Mouse (Mus musculus): Measurements from ENCODE around the gene Tbl1xr1.

The Tbl1xr1 gene

DNA sequence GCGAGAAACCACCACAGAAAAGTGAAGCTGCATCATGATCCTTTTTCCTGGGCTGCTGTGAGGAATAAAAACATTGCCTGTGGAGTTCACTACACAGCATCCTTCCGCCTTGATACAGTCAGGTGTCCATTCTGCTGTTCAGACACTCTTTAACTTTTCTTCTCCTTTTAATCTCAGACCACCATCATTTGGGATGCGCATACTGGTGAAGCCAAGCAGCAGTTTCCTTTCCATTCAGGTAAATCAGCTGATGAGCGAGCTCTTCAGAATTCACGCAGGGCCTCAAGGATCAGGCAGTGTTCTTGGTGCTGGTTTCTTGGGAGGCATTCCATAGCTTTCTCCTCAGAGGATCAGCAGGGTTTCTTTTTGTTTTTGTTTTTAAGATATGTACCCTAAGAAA lies 116.5 kb downstream of the Tbl1xr1 start:
- in situ Hi-C loops (cut with MboI; ENCODE audit: low sequenced_read_pairs): no loop called here

DNA sequence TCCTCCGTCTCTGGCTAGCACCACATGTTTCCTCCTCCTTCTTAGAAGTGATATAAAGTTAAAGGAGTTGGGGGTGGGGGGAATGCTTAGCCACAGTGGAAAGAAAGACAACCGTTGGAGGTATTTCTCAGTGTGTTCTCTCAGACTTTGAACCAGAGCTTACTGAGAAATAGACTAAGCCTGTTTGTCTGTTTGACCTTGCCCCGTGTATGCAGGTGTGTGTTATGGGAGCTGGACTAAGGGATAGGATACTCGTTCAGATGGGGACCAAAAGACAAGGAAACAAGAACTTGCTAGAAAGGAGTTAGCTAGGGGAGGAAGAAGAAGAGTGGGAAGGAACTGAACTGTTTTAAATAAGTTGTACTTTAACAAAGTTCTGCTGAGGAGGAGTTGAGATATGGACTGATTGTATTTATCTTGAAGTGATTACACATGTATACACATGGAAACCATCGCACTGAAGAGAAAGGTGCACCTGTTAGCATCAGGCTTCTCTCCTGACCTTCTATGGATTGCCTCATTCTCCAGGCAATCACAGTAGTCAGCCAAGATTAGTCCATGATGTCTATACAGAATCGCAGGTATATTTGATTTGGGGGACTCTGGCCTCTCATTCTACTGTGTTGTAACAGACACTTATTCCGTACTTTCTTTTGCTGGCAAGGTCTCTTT lies 117.9 kb downstream of the Tbl1xr1 start:
- in situ Hi-C loops (cut with MboI; ENCODE audit: low sequenced_read_pairs): no loop called here

DNA sequence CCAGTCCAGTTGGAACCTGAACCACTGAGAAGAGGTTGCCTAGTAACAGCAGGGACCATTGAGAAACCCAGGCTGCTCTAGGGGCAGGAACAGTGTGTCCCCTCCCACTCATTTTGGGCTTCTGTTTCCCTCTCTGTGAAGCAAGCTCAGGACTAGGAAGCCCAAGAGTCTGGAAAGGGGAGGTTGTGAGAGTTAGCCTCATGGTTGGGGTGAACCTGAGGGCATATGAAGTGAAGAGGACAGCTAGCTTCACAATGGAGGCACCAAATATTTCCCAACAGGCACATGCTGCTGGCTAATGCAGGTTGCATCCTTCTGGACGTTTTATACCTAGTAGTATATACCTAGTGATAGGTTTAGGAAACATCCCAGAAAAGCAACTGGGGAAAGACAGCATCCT lies 122.3 kb downstream of the Tbl1xr1 start:
- in situ Hi-C loops (cut with MboI; ENCODE audit: low sequenced_read_pairs): no loop called here

DNA sequence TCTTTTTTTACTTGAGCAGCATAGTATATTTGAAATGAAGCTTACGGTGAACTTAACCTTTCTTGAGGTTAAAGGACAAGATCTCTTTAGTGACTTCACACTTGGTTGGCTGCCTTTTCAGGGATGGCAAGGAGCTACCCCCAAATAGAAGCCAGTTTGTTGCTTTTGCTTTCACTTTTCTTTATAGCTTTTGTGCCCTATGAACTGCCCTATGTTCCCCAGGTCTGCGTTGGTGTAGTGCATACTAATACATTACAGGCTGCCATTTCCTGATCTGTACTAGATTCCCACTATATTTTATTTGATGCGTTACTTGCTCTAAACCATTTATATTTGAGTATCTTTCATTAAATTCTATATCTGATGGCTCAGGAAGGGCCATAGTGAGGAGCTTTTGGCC lies 127.7 kb downstream of the Tbl1xr1 start:
- in situ Hi-C loops (cut with MboI; ENCODE audit: low sequenced_read_pairs): no loop called here

DNA sequence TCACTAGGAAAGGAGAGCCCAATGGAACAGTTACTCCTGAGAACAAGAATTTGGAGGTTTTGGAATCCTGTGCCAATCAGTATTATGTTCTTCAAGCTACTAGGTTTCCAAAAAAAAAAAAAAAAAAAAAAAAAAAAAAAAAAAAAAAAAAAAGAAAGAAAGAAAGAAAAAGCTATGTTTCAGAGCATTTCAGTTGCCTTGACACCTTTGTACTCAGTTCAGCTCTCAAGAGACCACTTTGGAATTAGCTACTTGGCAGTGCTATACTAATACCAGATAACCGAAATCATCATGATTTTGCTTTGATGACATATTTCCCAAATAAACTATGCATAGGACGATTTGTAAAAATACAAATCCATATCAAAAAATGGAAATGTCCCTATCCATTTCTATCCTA lies 145.1 kb downstream of the Tbl1xr1 start:
- in situ Hi-C loops (cut with MboI; ENCODE audit: low sequenced_read_pairs): no loop called here

DNA sequence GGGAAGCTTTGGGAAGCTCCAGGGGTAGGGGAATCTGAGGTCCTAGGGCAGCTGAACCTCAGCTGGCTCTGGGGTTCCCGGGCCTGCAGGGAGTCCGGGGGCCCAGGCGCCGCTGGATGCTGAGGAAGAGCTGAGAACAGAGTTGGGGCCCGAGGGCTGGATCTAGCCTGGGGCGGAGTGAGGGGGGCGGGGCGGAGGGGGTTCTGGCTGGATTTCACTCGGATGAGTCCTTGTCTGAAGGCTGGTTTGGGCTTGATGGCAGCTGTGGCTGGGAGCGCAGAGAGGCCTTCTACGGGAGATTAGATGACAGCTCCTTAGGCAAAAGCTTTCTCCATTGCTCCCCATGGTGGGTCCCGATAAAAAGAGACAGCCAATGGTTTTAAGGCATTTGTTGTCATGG lies 145.9 kb downstream of the Tbl1xr1 start:
- in situ Hi-C loops (cut with MboI; ENCODE audit: low sequenced_read_pairs): no loop called here

DNA sequence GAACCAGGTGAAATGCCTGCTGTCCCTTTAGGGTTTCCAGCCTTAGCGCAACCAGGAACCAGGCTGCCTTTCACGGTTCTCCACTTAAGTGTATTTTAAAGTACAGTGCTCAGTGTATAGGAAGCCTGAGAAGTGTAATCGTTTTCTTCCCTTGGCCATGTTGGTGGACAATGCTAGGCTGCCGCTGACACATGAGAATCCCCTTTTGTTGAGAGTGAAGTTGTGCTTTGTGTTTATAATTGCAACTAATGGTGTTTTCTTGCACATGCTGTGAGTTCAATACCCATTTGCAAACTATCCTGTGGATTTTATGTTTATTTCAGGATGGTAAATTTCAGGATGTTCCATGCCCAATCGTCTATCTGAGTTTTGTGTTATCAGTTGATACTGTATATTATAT lies 146.6 kb downstream of the Tbl1xr1 start:
- in situ Hi-C loops (cut with MboI; ENCODE audit: low sequenced_read_pairs): no loop called here

DNA sequence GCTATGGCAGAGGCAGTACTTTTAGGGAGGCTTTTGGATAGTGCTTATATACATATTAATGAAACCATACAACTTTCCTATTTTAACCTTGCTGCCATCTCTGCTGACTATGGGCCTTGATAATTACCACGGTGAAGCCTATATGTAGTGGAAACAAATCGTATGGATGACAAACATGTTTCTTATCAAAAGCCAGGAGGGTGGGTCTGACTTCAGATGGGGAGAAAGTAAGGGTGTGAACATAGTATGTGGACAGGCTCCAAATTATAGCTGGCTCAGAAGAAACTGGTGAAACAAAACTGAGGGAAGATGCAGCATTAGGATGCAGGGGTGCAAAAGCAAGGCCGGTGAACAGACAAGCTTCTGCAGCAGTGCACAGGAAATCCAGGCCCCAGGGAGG lies 151.6 kb downstream of the Tbl1xr1 start:
- in situ Hi-C loops (cut with MboI; ENCODE audit: low sequenced_read_pairs): no loop called here

DNA sequence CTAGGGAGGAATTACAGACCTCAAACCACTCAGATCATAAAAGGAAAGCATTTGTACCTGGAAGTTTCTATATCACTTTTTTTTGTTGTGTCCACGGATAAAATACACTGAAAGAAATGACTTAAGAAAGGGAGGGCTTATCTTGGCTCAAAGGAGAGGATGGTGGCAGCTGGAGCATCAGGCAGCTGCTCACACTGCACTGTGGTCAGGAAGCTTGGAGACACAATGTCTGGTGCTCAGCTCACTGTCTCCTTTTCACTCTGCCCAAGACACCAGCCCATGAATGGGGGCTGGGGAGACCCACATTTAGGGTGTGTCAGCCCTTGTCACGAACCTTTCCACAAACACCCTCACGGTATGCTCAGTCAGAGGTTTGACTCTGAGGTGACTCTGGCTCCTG lies 154.2 kb downstream of the Tbl1xr1 start:
- in situ Hi-C loops (cut with MboI; ENCODE audit: low sequenced_read_pairs): no loop called here

DNA sequence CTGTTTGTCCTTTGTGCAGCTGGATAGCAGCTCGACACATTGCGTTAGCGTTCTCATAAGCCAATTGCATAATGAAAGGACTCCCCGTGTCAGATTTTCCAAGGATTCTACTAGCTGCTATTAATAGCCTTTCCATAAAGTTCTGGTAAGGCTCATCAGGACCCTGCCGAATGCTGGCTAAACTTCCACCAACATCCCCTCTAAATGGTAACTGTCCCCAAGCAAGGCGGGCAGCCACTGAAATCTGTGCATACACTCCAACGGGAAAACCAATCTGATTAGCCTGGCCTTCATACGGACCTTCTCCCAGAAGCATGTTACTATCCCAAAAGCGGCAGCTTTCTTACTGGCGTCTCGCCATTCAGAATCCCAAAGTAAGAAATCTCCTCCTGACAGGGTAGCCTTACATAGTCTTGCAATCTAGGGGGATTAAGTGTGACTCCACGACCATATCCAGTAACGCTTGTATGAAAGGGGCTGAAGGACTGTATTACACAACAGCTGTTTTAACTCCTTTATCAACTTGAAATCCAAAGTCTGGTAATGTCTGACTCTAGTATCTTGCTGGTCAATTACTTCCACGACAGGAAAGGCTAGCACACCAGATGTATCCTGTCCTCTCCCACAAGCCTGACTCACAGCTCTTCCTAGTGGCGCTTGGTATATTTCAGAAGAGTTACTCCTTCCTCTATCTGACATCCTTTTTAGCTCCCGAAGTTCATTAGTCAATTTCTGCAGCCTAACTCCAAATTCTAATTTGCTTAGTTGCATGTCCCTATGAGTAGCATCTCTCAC lies 161.9 kb downstream of the Tbl1xr1 start:
- in situ Hi-C loops (cut with MboI; ENCODE audit: low sequenced_read_pairs): no loop called here
